Mouse (Mus musculus) liver, adult 2 months (tissue): ENCODE data around the gene Catsperz. TPM values are rescaled to one million over a fixed set of nuclear protein-coding genes. Genes with fewer than 3 reads are reported as not detected.

ENCODE experiments used
- DNase-seq: peaks from one replicate; pipeline ENCODE4 v3.0.0-alpha.2; 2011; ENCODE audit warnings: low read depth, low spot score; ENCODE audit errors: extremely low read depth
- H3K27ac ChIP-seq: fragments of 200-500 bp; replicated peaks from 2 replicates; pipeline ENCODE4 v1.5.1; 2012; ENCODE audit warnings: low read depth, mild to moderate bottlenecking, control low read depth, inconsistent platforms, low read length; ENCODE audit not compliant: insufficient read depth
- H3K27me3 ChIP-seq: fragments of 200-500 bp; 2 replicates; pipeline ENCODE4 v1.6.1; 2012; ENCODE audit warnings: mild to moderate bottlenecking, moderate library complexity, low read length, inconsistent platforms; ENCODE audit not compliant: control insufficient read depth, insufficient read depth
- H3K36me3 ChIP-seq: fragments of 200-500 bp; 2 replicates; pipeline ENCODE4 v1.6.1; 2012; ENCODE audit warnings: low read length, inconsistent platforms; ENCODE audit not compliant: control insufficient read depth, insufficient read depth
- H3K4me1 ChIP-seq: fragments of 200-500 bp; 2 replicates; pipeline ENCODE4 v1.6.1; 2011; ENCODE audit warnings: low read length; ENCODE audit not compliant: control insufficient read depth, insufficient read depth
- H3K4me3 ChIP-seq: fragments of 200-500 bp; 2 replicates; pipeline ENCODE4 v1.5.1; 2011; ENCODE audit warnings: low read depth, mild to moderate bottlenecking, control low read depth, low read length, moderate library complexity; ENCODE audit not compliant: insufficient read depth
- H3K79me2 ChIP-seq: fragments of 200-500 bp; 2 replicates; pipeline ENCODE4 v1.6.1; 2012; ENCODE audit warnings: inconsistent platforms, mild to moderate bottlenecking, low read length, moderate library complexity; ENCODE audit not compliant: control insufficient read depth, insufficient read depth
- H3K9ac ChIP-seq: fragments of 200-500 bp; 2 replicates; pipeline ENCODE4 v1.6.1; 2012; ENCODE audit warnings: low read depth, mild to moderate bottlenecking, control low read depth, inconsistent platforms, low read length
- CTCF ChIP-seq: fragments of 200-500 bp; IDR thresholded peaks from 2 replicates; pipeline ENCODE4 v1.5.1; 2011; ENCODE audit warnings: low read depth, low read length, control low read depth
- POLR2A ChIP-seq: fragments of 200-500 bp; IDR thresholded peaks from 2 replicates; pipeline ENCODE4 v1.6.1; 2011; ENCODE audit warnings: low read length, control low read depth; ENCODE audit not compliant: insufficient read depth; ENCODE audit errors: extremely low read depth
- WGBS: fragments of 180-500 bp; shearing (Covaris S2); methylation state at CpG from one replicate; pipeline ENCODE4 v1.1.7; 2018; 5-methylcytosine and 5-hydroxymethylcytosine counted together
- polyA plus RNA-seq: library from polyadenylated mRNA; depleted of rRNA; stranded (reverse); fragments of >200 nt; gene quantifications from 2 replicates; pipeline ENCODE4 v1.2.3, GENCODE M21; 2012
- total RNA-seq: library from RNA; depleted of rRNA; stranded (reverse); fragments of >200 nt; gene quantifications from 2 replicates; pipeline ENCODE4 v1.2.3, GENCODE M21; 2014

Catsperz gene
- total and polyA plus RNA-seq, 2 experiments = not detected

- peak; percentile 74 for DNase-seq
- 16% methylated on average over 8 of the region's 8 CpGs for WGBS
- Histone ChIP-seq H3K79me2 (peaks cover 8% of the 10 kb centered on the region; the same call in 1 of the 2 replicates), H3K36me3 (peaks cover 2% of the 10 kb centered on the region; the same call in 1 of the 2 replicates), H3K4me3 (peak overlapping the region; percentile 71), H3K27ac (peak overlapping the region; percentile 70), H3K9ac (peak overlapping the region; percentile 74), H3K4me1 (peaks cover 36% of the 10 kb centered on the region), H3K27me3 (no peaks in the 10 kb centered on the region)
- no peak for TF ChIP-seq POLR2A
- TF ChIP-seq CTCF = no peak
Measured at GRCm38 (mm10) chr19:6919876-6920740, 5.1 kb downstream of the Catsperz start.

GRCm38 (mm10) chr19:6919431-6919830 is 5.7 kb downstream of the Catsperz start:
- no peak for TF ChIP-seq CTCF
- TF ChIP-seq POLR2A = no peak
- Histone ChIP-seq H3K4me3 (no peak overlapping the region), H3K27ac (peak overlapping the region; percentile 55), H3K9ac (no peak overlapping the region), H3K27me3 (no peaks in the 10 kb centered on the region), H3K4me1 (peaks cover 29% of the 10 kb centered on the region), H3K36me3 (peaks cover 2% of the 10 kb centered on the region; the same call in 1 of the 2 replicates), H3K79me2 (peaks cover 10% of the 10 kb centered on the region; the same call in 1 of the 2 replicates)
- no peak for DNase-seq

GRCm38 (mm10) chr19:6918321-6918720 is 6.9 kb downstream of the Catsperz start:
- peaks cover 14% of the 10 kb centered on the region; the same call in 1 of the 2 replicates for H3K79me2 ChIP-seq
- H3K9ac ChIP-seq = no peak overlapping the region
- peak overlapping the region; percentile 66 for H3K27ac ChIP-seq
- TF ChIP-seq CTCF (no peak), POLR2A (no peak)
- peak; percentile 78 for DNase-seq
- peaks cover 29% of the 10 kb centered on the region for H3K4me1 ChIP-seq
- no peak overlapping the region for H3K4me3 ChIP-seq
- H3K27me3 ChIP-seq = no peaks in the 10 kb centered on the region
- H3K36me3 ChIP-seq = peaks cover 3% of the 10 kb centered on the region; the same call in 1 of the 2 replicates
- WGBS = 60% methylated on average over 4 of the region's 4 CpGs

GRCm38 (mm10) chr19:6916496-6916895 is 8.7 kb downstream of the Catsperz start:
- DNase-seq = no peak
- no peak overlapping the region for H3K27ac ChIP-seq
- no peak overlapping the region for H3K4me3 ChIP-seq
- peaks cover 14% of the 10 kb centered on the region; the same call in 1 of the 2 replicates for H3K79me2 ChIP-seq
- peaks cover 27% of the 10 kb centered on the region for H3K4me1 ChIP-seq
- no peak overlapping the region for H3K9ac ChIP-seq
- no peaks in the 10 kb centered on the region for H3K27me3 ChIP-seq
- peaks cover 11% of the 10 kb centered on the region; the same call in 1 of the 2 replicates for H3K36me3 ChIP-seq
- TF ChIP-seq POLR2A = no peak
- TF ChIP-seq CTCF = no peak
- WGBS = 86% methylated on average over 4 of the region's 4 CpGs

- Histone ChIP-seq H3K4me1 (peaks cover 28% of the 10 kb centered on the region), H3K9ac (no peak overlapping the region), H3K4me3 (no peak overlapping the region), H3K79me2 (peaks cover 14% of the 10 kb centered on the region; the same call in 1 of the 2 replicates), H3K27me3 (no peaks in the 10 kb centered on the region), H3K27ac (no peak overlapping the region), H3K36me3 (peaks cover 11% of the 10 kb centered on the region; the same call in 1 of the 2 replicates)
- no peak for DNase-seq
- 86% methylated on average over 4 of the region's 4 CpGs for WGBS
- TF ChIP-seq CTCF (no peak), POLR2A (no peak)
Measured at GRCm38 (mm10) chr19:6915276-6915675, 9.9 kb downstream of the Catsperz start.
